Mouse (Mus musculus) embryonic fibroblast, embryonic 13.5 days (primary cell): ENCODE data around the gene Pitx2. TPM values are rescaled to one million over a fixed set of nuclear protein-coding genes. Genes with fewer than 3 reads are reported as not detected.

Experiments
- H3K27ac ChIP-seq: 2 replicates; pipeline ENCODE4 v1.5.1; 2012; ENCODE audit warnings: low read length, control low read depth, inconsistent platforms; ENCODE audit not compliant: insufficient read depth
- H3K4me1 ChIP-seq: 2 replicates; pipeline ENCODE4 v1.6.1; 2011; ENCODE audit warnings: low read length; ENCODE audit not compliant: control insufficient read depth, insufficient read depth
- H3K4me3 ChIP-seq: 2 replicates; pipeline ENCODE4 v1.5.1; 2011; ENCODE audit warnings: mild to moderate bottlenecking, control low read depth, low read length; ENCODE audit not compliant: insufficient read depth
- CTCF ChIP-seq: IDR thresholded peaks from 2 replicates; pipeline ENCODE4 v1.5.1; 2011; ENCODE audit warnings: mild to moderate bottlenecking, control low read depth, low read length, moderate library complexity, borderline replicate concordance; ENCODE audit not compliant: insufficient read depth
- POLR2A ChIP-seq: IDR thresholded peaks from 2 replicates; pipeline ENCODE4 v1.6.1; 2011; ENCODE audit warnings: low read depth, mild to moderate bottlenecking, control low read depth, low read length, moderate library complexity
- polyA plus RNA-seq: library from polyadenylated mRNA; stranded (reverse); fragments of >200 nt; gene quantifications from 2 replicates; pipeline ENCODE4 v1.2.4, GENCODE M21; 2011; ENCODE audit warnings: low read depth; ENCODE audit not compliant: missing spikeins, insufficient read length

Gene Pitx2
- polyA plus RNA-seq, 1 experiment = 3.6 TPM

- Histone ChIP-seq H3K4me3 (no peak overlapping the region), H3K27ac (no peak overlapping the region), H3K4me1 (no peaks in the 10 kb centered on the region)
- no peak for TF ChIP-seq CTCF
- TF ChIP-seq POLR2A = no peak
These were observed 1.5 kb downstream of the Pitx2 start for GRCm38 (mm10) chr3:129201156-129201555.

DNA sequence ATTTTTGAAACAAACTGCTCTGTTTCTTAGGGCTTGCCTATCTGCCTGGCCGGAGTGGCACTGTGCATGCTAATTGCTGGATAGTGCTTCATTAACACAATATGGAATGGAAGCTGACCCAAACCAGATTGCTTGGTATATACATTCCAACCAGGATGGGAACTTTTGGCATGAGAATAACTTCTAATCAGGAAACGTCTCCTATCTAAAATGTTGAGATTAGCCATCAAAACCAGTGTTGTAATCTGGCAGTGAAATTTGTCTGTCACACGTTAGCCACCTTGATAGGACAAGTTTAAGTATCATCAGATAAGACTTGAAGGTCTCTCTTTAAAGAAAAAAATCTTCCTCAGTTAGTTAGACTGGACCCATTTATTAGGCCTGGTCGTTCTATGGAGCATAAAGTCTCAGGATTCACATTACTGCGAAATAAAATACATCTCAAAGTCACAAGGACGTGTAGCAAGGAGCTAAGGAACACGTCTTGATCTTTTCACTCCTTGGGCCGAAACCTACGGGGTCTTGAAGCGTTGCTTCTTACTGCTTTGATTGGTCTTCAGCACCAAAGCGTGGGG, 2.1 kb downstream of the Pitx2 start:
- Histone ChIP-seq H3K4me3 (no peak overlapping the region), H3K4me1 (no peaks in the 10 kb centered on the region), H3K27ac (no peak overlapping the region)
- TF ChIP-seq POLR2A (no peak), CTCF (no peak)

- H3K4me1 ChIP-seq = no peaks in the 10 kb centered on the region
- no peak overlapping the region for H3K4me3 ChIP-seq
- no peak overlapping the region for H3K27ac ChIP-seq
- TF ChIP-seq POLR2A (no peak), CTCF (no peak)
These were observed 3.4 kb downstream of the Pitx2 start for GRCm38 (mm10) chr3:129202871-129203740.

DNA sequence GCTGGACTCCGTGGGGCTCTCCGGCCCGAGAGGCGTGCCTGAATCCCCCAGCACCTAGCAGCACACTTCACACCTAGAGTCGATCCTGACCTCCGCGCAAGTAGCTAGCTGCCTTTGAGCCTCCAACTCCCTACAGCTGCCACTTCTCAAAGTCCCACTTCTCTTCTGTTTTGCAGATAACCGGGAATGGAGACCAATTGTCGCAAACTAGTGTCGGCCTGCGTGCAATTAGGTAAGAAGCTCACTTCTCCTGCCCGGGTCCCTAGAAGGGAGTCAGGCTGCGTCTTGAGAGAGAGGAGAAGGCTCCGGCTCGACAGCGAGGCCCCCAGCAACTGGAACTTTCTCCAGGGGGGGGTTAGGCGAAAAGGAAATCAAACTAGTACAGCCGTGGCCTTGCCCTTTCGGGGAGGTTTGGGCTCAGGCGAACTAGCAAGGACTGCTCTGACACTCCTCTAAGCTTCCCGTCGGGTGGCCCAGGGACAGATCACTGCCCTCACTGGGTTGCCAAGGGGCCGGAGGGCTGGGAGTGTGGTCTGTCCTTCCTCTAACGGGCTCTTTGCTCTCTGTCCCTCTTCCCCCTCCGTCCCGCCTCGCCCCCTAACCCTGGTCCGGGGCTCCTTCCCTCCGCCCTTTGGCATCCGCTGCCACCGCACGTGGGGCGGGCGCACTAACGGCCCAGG, 4.2 kb downstream of the Pitx2 start:
- Histone ChIP-seq H3K4me1 (no peaks in the 10 kb centered on the region), H3K4me3 (peak overlapping the region; percentile 23), H3K27ac (no peak overlapping the region)
- TF ChIP-seq CTCF = no peak
- TF ChIP-seq POLR2A = no peak

DNA sequence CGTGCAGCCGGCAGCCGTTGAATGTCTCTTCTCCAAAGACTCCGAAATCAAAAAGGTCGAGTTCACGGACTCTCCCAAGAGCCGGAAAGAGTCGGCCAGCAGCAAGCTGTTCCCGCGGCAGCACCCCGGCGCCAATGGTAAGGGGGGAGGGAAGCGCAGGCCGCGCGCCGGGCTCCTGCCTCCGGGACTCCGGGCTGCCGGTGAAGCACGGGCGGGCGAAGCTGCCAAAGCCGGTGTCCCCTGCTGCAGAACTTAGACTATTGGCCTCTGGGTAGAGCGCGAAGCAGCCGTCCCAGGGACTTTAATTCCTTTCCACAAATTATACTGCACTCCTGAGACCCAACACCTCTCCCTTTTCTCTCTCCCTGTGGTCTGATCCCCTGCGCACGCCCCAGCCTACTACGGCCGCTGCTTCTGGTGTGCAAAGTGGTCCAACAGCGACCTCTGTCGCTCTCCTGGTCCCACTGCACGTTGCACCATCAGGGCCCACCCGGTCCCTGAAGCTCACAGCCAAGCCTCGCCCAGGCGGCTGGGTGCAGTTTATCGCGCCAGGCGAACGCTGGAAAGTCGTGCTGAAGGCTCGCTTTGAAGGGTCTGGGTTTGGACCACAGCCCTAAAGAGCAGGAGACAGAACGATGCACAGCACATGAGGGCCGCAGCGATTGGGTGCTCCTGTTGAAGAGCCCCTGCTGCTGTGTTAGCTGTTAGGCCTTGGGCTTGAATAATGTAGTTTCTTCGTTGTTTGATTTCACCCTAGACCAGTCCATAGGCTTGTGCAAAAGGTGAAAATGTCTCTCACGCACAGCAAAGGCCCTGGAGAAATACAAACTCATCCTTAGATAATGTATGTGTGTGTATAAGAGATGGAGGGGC, 5.0 kb downstream of the Pitx2 start:
- no peaks in the 10 kb centered on the region for H3K4me1 ChIP-seq
- H3K27ac ChIP-seq = no peak overlapping the region
- no peak for TF ChIP-seq POLR2A
- peak; percentile 97 for TF ChIP-seq CTCF
- peak overlapping the region; percentile 23 for H3K4me3 ChIP-seq

- Histone ChIP-seq H3K27ac (no peak overlapping the region), H3K4me1 (no peaks in the 10 kb centered on the region), H3K4me3 (no peak overlapping the region)
- TF ChIP-seq POLR2A (no peak), CTCF (no peak)
These were observed 6.0 kb downstream of the Pitx2 start for GRCm38 (mm10) chr3:129205481-129206175.

- Histone ChIP-seq H3K4me3 (no peak overlapping the region), H3K4me1 (no peaks in the 10 kb centered on the region), H3K27ac (no peak overlapping the region)
- no peak for TF ChIP-seq CTCF
- TF ChIP-seq POLR2A = no peak
These were observed 7.1 kb downstream of the Pitx2 start for GRCm38 (mm10) chr3:129206776-129207175.

- Histone ChIP-seq H3K4me3 (no peak overlapping the region), H3K4me1 (no peaks in the 10 kb centered on the region), H3K27ac (no peak overlapping the region)
- no peak for TF ChIP-seq CTCF
- no peak for TF ChIP-seq POLR2A
These were observed 7.8 kb downstream of the Pitx2 start for GRCm38 (mm10) chr3:129207231-129208030.
